Mouse (Mus musculus): ENCODE measurements around the gene Fam25c. TPM values are rescaled to one million over a fixed set of nuclear protein-coding genes. Genes with fewer than 3 reads are reported as not detected.
A peak's percentile ranks its signal among the peaks of the same experiment; 100 is the strongest.

Gene Fam25c
- polyA plus RNA-seq, 1 experiment, result not detected

DNA sequence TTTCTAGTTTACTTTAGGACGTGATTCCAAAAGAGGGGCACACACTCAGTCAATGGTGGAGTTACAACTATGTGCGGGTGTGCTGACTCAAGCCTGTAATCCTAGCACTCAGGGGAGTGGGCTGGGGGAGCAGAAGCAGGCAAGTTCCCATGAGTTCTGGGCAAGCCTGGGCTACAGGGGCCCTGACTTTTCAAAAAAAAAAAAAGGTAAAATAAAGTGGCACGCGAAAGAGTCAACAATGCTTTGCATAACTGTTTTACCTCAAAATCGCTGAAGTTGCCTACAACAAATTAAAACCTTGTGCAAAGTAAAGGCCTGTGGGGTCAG, 45.4 kb downstream of the Fam25c start:
- peaks cover 13% of the 10 kb centered on the region for H3K36me3 ChIP-seq (ENCODE audit: control insufficient read depth, insufficient read depth)
- TF ChIP-seq MYOG (IDR thresholded peaks at IDR 0.05; ENCODE audit: control insufficient read depth, extremely low read depth, insufficient read length) (no peak), FOSL1 (IDR thresholded peaks at IDR 0.05; ENCODE audit: insufficient read depth, low read length, poor library complexity, severe bottlenecking) (no peak), MAX (IDR thresholded peaks at IDR 0.05) (no peak), USF1 (IDR thresholded peaks at IDR 0.05; ENCODE audit: low read depth) (no peak), MYOD1 (IDR thresholded peaks at IDR 0.05; ENCODE audit: control insufficient read depth, insufficient read length, low read depth) (no peak), CEBPB (IDR thresholded peaks at IDR 0.05; ENCODE audit: low read depth) (no peak), CTCF (IDR thresholded peaks at IDR 0.05; ENCODE audit: control insufficient read depth, insufficient read depth, insufficient read length) (no peak)
- H3K79me2 ChIP-seq (ENCODE audit: control insufficient read depth, insufficient read depth), result peaks cover 46% of the 10 kb centered on the region
- H3K27me3 ChIP-seq (ENCODE audit: control insufficient read depth, insufficient read depth, insufficient read length), result no peaks in the 10 kb centered on the region
- H3K4me3 ChIP-seq (ENCODE audit: insufficient read depth, poor library complexity, severe bottlenecking), result peak overlapping the region; percentile 37
- peak overlapping the region; percentile 83 for H3ac ChIP-seq (ENCODE audit: control insufficient read depth, insufficient read length, low read depth)
- peaks cover 37% of the 10 kb centered on the region for H3K79me3 ChIP-seq (ENCODE audit: low read depth)

DNA sequence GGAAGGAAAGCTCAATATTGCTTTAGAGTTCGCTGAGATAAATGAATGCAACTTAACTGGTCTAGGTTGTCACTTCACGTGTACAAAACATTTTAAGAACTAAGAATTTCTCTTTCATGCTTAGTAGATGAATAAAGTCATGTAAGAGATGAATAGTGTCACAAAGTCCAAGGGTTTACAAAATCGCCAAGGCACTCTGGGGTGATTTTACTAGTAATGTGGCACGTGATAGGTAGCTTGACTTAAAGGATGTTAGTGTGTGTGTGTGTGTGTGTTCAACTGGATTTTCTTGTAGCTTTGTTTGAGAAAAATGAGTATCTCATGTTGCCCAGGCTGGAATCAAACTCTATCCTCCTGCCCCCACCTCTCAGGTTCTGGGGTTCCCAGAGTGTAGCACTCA, 46.0 kb downstream of the Fam25c start:
- Histone ChIP-seq H3K79me2 (ENCODE audit: control insufficient read depth, insufficient read depth) (peaks cover 40% of the 10 kb centered on the region), H3K27me3 (ENCODE audit: control insufficient read depth, insufficient read depth, insufficient read length) (no peaks in the 10 kb centered on the region), H3K79me3 (ENCODE audit: low read depth) (peaks cover 31% of the 10 kb centered on the region), H3K4me3 (ENCODE audit: insufficient read depth, poor library complexity, severe bottlenecking) (peak overlapping the region; percentile 37), H3ac (ENCODE audit: control insufficient read depth, insufficient read length, low read depth) (no peak overlapping the region), H3K36me3 (ENCODE audit: control insufficient read depth, insufficient read depth) (peaks cover 7% of the 10 kb centered on the region)
- TF ChIP-seq USF1 (IDR thresholded peaks at IDR 0.05; ENCODE audit: low read depth) (no peak), MAX (IDR thresholded peaks at IDR 0.05) (no peak), MYOG (IDR thresholded peaks at IDR 0.05; ENCODE audit: control insufficient read depth, extremely low read depth, insufficient read length) (no peak), MYOD1 (IDR thresholded peaks at IDR 0.05; ENCODE audit: control insufficient read depth, insufficient read length, low read depth) (no peak), CTCF (IDR thresholded peaks at IDR 0.05; ENCODE audit: control insufficient read depth, insufficient read depth, insufficient read length) (no peak), CEBPB (IDR thresholded peaks at IDR 0.05; ENCODE audit: low read depth) (no peak), FOSL1 (IDR thresholded peaks at IDR 0.05; ENCODE audit: insufficient read depth, low read length, poor library complexity, severe bottlenecking) (no peak)

DNA sequence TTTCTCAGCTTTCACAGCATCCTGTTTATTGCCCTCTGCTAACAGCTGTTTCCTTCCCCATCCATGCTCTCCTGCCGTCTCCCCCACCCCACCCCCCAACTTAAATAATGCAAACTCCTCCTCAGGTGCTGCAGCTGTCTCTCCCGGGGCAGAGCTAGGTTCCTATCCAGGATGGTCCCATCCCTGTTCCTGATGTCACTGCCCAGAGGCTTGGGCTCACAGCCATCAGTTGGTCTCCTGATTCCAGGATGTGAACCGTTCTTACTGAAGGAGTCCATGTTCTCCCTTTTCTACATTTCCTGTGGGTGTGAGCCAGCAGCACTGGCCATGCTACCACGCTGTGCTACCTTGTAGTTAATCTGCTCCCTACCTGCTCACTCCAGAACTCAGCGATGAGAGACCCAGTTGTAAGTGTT, 52.0 kb downstream of the Fam25c start:
- H3ac ChIP-seq (ENCODE audit: control insufficient read depth, insufficient read length, low read depth), result no peak overlapping the region

DNA sequence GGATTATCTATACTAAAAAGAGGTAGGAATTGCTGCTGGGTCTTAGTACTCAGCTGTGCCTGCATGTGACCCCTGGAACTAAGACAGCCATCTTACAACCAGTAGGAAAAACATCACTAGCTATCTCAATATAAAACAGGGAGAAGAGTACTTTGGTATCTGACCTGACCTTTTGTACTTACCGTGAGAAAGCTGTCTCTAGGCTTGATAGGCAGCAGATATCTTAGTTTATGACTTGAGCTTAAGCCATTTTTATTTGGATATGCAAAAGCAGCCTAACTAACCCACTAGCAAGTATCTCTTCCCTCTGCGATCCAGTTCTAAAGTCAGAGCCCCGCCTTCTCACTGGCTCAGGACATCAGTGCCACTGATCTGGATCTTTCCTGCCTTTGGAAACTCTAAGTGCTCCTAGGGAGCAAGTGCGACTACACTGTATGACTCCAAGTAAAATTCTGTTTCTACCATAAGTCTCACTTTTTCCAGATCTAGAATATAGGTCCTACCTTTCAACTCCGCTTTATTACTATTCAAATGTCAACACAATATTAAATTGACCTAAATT, 52.5 kb downstream of the Fam25c start:
- Histone ChIP-seq H3K79me3 (ENCODE audit: low read depth) (no peaks in the 10 kb centered on the region), H3K79me2 (ENCODE audit: control insufficient read depth, insufficient read depth) (no peaks in the 10 kb centered on the region), H3K36me3 (ENCODE audit: control insufficient read depth, insufficient read depth) (no peaks in the 10 kb centered on the region), H3K4me3 (ENCODE audit: insufficient read depth, poor library complexity, severe bottlenecking) (no peak overlapping the region), H3K27me3 (ENCODE audit: control insufficient read depth, insufficient read depth, insufficient read length) (no peaks in the 10 kb centered on the region), H3ac (ENCODE audit: control insufficient read depth, insufficient read length, low read depth) (no peak overlapping the region)
- TF ChIP-seq MAX (IDR thresholded peaks at IDR 0.05), result no peak
- no peak for TF ChIP-seq MYOD1 (IDR thresholded peaks at IDR 0.05; ENCODE audit: control insufficient read depth, insufficient read length, low read depth)
- no peak for TF ChIP-seq FOSL1 (IDR thresholded peaks at IDR 0.05; ENCODE audit: insufficient read depth, low read length, poor library complexity, severe bottlenecking)
- TF ChIP-seq CTCF (IDR thresholded peaks at IDR 0.05; ENCODE audit: control insufficient read depth, insufficient read depth, insufficient read length), result no peak
- no peak for TF ChIP-seq USF1 (IDR thresholded peaks at IDR 0.05; ENCODE audit: low read depth)
- no peak for TF ChIP-seq CEBPB (IDR thresholded peaks at IDR 0.05; ENCODE audit: low read depth)
- no peak for TF ChIP-seq MYOG (IDR thresholded peaks at IDR 0.05; ENCODE audit: control insufficient read depth, extremely low read depth, insufficient read length)

More for the DNA sequence above, 52.0 kb downstream of the Fam25c start:
- Histone ChIP-seq H3K79me2 (ENCODE audit: control insufficient read depth, insufficient read depth) (no peaks in the 10 kb centered on the region), H3K4me3 (ENCODE audit: insufficient read depth, poor library complexity, severe bottlenecking) (no peak overlapping the region), H3K79me3 (ENCODE audit: low read depth) (no peaks in the 10 kb centered on the region), H3K36me3 (ENCODE audit: control insufficient read depth, insufficient read depth) (no peaks in the 10 kb centered on the region), H3K27me3 (ENCODE audit: control insufficient read depth, insufficient read depth, insufficient read length) (no peaks in the 10 kb centered on the region)
- TF ChIP-seq MYOD1 (IDR thresholded peaks at IDR 0.05; ENCODE audit: control insufficient read depth, insufficient read length, low read depth), result no peak
- no peak for TF ChIP-seq USF1 (IDR thresholded peaks at IDR 0.05; ENCODE audit: low read depth)
- TF ChIP-seq MAX (IDR thresholded peaks at IDR 0.05), result no peak
- no peak for TF ChIP-seq FOSL1 (IDR thresholded peaks at IDR 0.05; ENCODE audit: insufficient read depth, low read length, poor library complexity, severe bottlenecking)
- no peak for TF ChIP-seq CTCF (IDR thresholded peaks at IDR 0.05; ENCODE audit: control insufficient read depth, insufficient read depth, insufficient read length)
- TF ChIP-seq CEBPB (IDR thresholded peaks at IDR 0.05; ENCODE audit: low read depth), result no peak
- no peak for TF ChIP-seq MYOG (IDR thresholded peaks at IDR 0.05; ENCODE audit: control insufficient read depth, extremely low read depth, insufficient read length)

Other genes with a start within 250 kb of the Fam25c start
- gene Npy4r, start 202.9 kb downstream of the Fam25c start, polyA plus RNA-seq (2012; fragmentation: generic; extraction: Trizol), result 0.36 TPM
- gene Gprin2, start 153.8 kb downstream of the Fam25c start, polyA plus RNA-seq (2012; fragmentation: generic; extraction: Trizol), result under 0.01 TPM
- 0.01 TPM for gene Syt15, start 135.8 kb downstream of the Fam25c start, polyA plus RNA-seq (2012; fragmentation: generic; extraction: Trizol)
- 2.7 TPM for gene Shld2, start 44.9 kb downstream of the Fam25c start, polyA plus RNA-seq (2012; fragmentation: generic; extraction: Trizol)
- 136 TPM for gene Glud1, start 44.7 kb downstream of the Fam25c start, polyA plus RNA-seq (2012; fragmentation: generic; extraction: Trizol)
- gene Sncg, start 19.4 kb upstream of the Fam25c start, polyA plus RNA-seq (2012; fragmentation: generic; extraction: Trizol), result 1.4 TPM
- gene Mmrn2, start 20.0 kb upstream of the Fam25c start, polyA plus RNA-seq (2012; fragmentation: generic; extraction: Trizol), result 0.04 TPM
- 8.9 TPM for gene Bmpr1a, start 147.9 kb upstream of the Fam25c start, polyA plus RNA-seq (2012; fragmentation: generic; extraction: Trizol)
- not detected for gene 9230112D13Rik, start 167.4 kb upstream of the Fam25c start, polyA plus RNA-seq (2012; fragmentation: generic; extraction: Trizol)
- gene Ldb3, start 233.2 kb upstream of the Fam25c start, polyA plus RNA-seq (2012; fragmentation: generic; extraction: Trizol), result 4.0 TPM
- not detected for gene Opn4, start 244.7 kb upstream of the Fam25c start, polyA plus RNA-seq (2012; fragmentation: generic; extraction: Trizol)

All from C2C12 (cell line).